In genomic region chr7:57386517-57387340, GRCm38 (mm10) we compare ENCODE assay signal across 9 mouse cellular contexts. TPM values are rescaled to one million over a fixed set of nuclear protein-coding genes. Genes with fewer than 3 reads are reported as not detected.
A peak's percentile ranks its signal among the peaks of the same experiment; 100 is the strongest.
DNase-seq lines count a peak whose midpoint lies in the region; ATAC-seq and TF ChIP-seq lines count a peak whose summit lies in the region.
"Had no signal": no experiment of that assay in that cellular context is flagged by ENCODE, and none has a peak within 500 bp of the region (broad histone marks: within the 10 kb centered on the region; RNA-seq: fewer than 3 reads in every experiment).

Gabrg3 (minus strand) TSS chr7:57387188.

- H3K9ac ChIP-seq in embryonic facial prominence, embryonic 15.5 days = peak within 1 kb of the TSS; percentile 2; the same call in 1 of the 2 replicates
- H3K9ac ChIP-seq in intestine, postnatal 0 days (ENCODE audit: low read depth, low read length) = 0 out of 2 replicates have a peak within 1 kb of the TSS, but pooled peaks have one; percentile 23
- H3K9ac ChIP-seq in liver, embryonic 15.5 days = no peak within 1 kb of the TSS
- peak within 1 kb of the TSS; percentile 25; the same call in 1 of the 2 replicates for H3K9ac ChIP-seq in stomach, embryonic 14.5 days (replicated peaks; ENCODE audit: low read depth, low read length)

- H3K9me3 ChIP-seq in embryonic facial prominence, embryonic 15.5 days (replicated peaks) = no peaks in the 10 kb centered on the region
- no peaks in the 10 kb centered on the region for H3K9me3 ChIP-seq in intestine, postnatal 0 days (ENCODE audit: control insufficient read depth)
- H3K9me3 ChIP-seq in liver, embryonic 15.5 days (replicated peaks) = no peaks in the 10 kb centered on the region
- no peaks in the 10 kb centered on the region for H3K9me3 ChIP-seq in stomach, embryonic 14.5 days (ENCODE audit: control insufficient read depth, low read depth, low read length)

- no peaks in the 10 kb centered on the region for H3K4me1 ChIP-seq in cerebellum, adult 2 months (ENCODE audit: control insufficient read depth, insufficient read depth, low read length)
- H3K4me1 ChIP-seq in embryonic facial prominence, embryonic 15.5 days = peaks cover 11% of the 10 kb centered on the region; the same call in 1 of the 2 replicates
- H3K4me1 ChIP-seq in intestine, postnatal 0 days (replicated peaks; ENCODE audit: control insufficient read depth, insufficient read depth, low read length) = no peaks in the 10 kb centered on the region
- no peaks in the 10 kb centered on the region for H3K4me1 ChIP-seq in liver, embryonic 15.5 days (replicated peaks)
- no peaks in the 10 kb centered on the region for H3K4me1 ChIP-seq in stomach, embryonic 14.5 days (ENCODE audit: control insufficient read depth, insufficient read depth, low read length)

- H3K27ac ChIP-seq in cerebellum, adult 2 months (ENCODE audit: insufficient read depth, low read length) = no peak within 1 kb of the TSS
- no peak within 1 kb of the TSS for H3K27ac ChIP-seq in embryonic facial prominence, embryonic 15.5 days (replicated peaks)
- no peak within 1 kb of the TSS for H3K27ac ChIP-seq in intestine, postnatal 0 days (ENCODE audit: low read depth, low read length)
- no peak within 1 kb of the TSS for H3K27ac ChIP-seq in liver, embryonic 15.5 days (replicated peaks)
- no peak within 1 kb of the TSS for H3K27ac ChIP-seq in stomach, embryonic 14.5 days (ENCODE audit: low read length)

- H3K36me3 ChIP-seq in embryonic facial prominence, embryonic 15.5 days = no peaks in the 10 kb centered on the region
- H3K36me3 ChIP-seq in intestine, postnatal 0 days (ENCODE audit: control insufficient read depth, insufficient read depth) = no peaks in the 10 kb centered on the region
- H3K36me3 ChIP-seq in liver, embryonic 15.5 days (replicated peaks) = no peaks in the 10 kb centered on the region
- no peaks in the 10 kb centered on the region for H3K36me3 ChIP-seq in stomach, embryonic 14.5 days (ENCODE audit: control insufficient read depth, insufficient read depth, low read length)

- DNase-seq in cerebellum, adult 2 months = peak; percentile 11 to 15
- no peak for DNase-seq in cerebellum, adult 9-10 months
- peak; percentile 14 for DNase-seq in ES-CJ7 (ENCODE audit: low read depth, low spot score)
- DNase-seq in urinary bladder, postnatal 25 days (ENCODE audit: low spot score) = no peak

- peak within 1 kb of the TSS; percentile 88 for H3K4me2 ChIP-seq in embryonic facial prominence, embryonic 15.5 days (replicated peaks)
- peak within 1 kb of the TSS; percentile 82 for H3K4me2 ChIP-seq in intestine, postnatal 0 days (replicated peaks; ENCODE audit: low read depth)
- H3K4me2 ChIP-seq in liver, embryonic 15.5 days = peak within 1 kb of the TSS; percentile 37
- H3K4me2 ChIP-seq in stomach, embryonic 14.5 days (replicated peaks; ENCODE audit: low read depth, low read length) = peak within 1 kb of the TSS; percentile 95

- peak within 1 kb of the TSS; percentile 13 for H3K4me3 ChIP-seq in cerebellum, adult 2 months (replicated peaks; ENCODE audit: insufficient read depth, low read depth, low read length)
- peak within 1 kb of the TSS; percentile 49 for H3K4me3 ChIP-seq in embryonic facial prominence, embryonic 15.5 days (replicated peaks)
- H3K4me3 ChIP-seq in intestine, postnatal 0 days (ENCODE audit: low read depth, low read length) = peak within 1 kb of the TSS; percentile 46
- no peak within 1 kb of the TSS for H3K4me3 ChIP-seq in liver, embryonic 15.5 days (replicated peaks)
- H3K4me3 ChIP-seq in stomach, embryonic 14.5 days (ENCODE audit: low read depth, low read length) = peak within 1 kb of the TSS; percentile 45

- no peak for TF ChIP-seq CTCF in cerebellum, adult 2 months (IDR thresholded peaks at IDR 0.05; ENCODE audit: borderline replicate concordance, insufficient read depth, low read depth, low read length)
- peak; percentile 36; the same call in 1 of the 2 replicates for TF ChIP-seq CTCF in intestine, postnatal 0 days (IDR thresholded peaks at IDR 0.05; ENCODE audit: low read depth)

- TF ChIP-seq POLR2A in cerebellum, adult 2 months (IDR thresholded peaks at IDR 0.05; ENCODE audit: borderline replicate concordance, insufficient read depth, low read length) = no peak

- peak; percentile 54; the same call in 1 of the 2 replicates for ATAC-seq in embryonic facial prominence, embryonic 15.5 days (ENCODE audit: insufficient number of reproducible peaks, low FRiP score, low TSS enrichment, low read depth)
- no peak for ATAC-seq in intestine, postnatal 0 days
- ATAC-seq in liver, embryonic 15.5 days (ENCODE audit: insufficient read depth) = no peak
- ATAC-seq in stomach, embryonic 14.5 days (ENCODE audit: insufficient number of reproducible peaks, insufficient read depth, low FRiP score, low read depth) = peak; percentile 59; the same call in 1 of the 2 replicates

- no peaks in the 10 kb centered on the region for H3K27me3 ChIP-seq in cerebellum, adult 2 months (ENCODE audit: control insufficient read depth, insufficient read depth, low read length)
- H3K27me3 ChIP-seq in embryonic facial prominence, embryonic 15.5 days = peaks cover 31% of the 10 kb centered on the region
- H3K27me3 ChIP-seq in intestine, postnatal 0 days (replicated peaks; ENCODE audit: control insufficient read depth, insufficient read depth, low read length) = peaks cover 17% of the 10 kb centered on the region; the same call in 1 of the 2 replicates
- peaks cover 24% of the 10 kb centered on the region for H3K27me3 ChIP-seq in liver, embryonic 15.5 days
- 0 out of 2 replicates have a peak, but pooled peaks cover 13% of the 10 kb centered on the region for H3K27me3 ChIP-seq in stomach, embryonic 14.5 days (ENCODE audit: control insufficient read depth, insufficient read depth, low read length)

- WGBS in cerebellum, adult 2 months = 1% methylated on average over 71 of the region's 71 CpGs
- 2% methylated on average over 70 of the region's 71 CpGs for WGBS in embryonic facial prominence, embryonic 15.5 days
- under 1% methylated on average over 61 of the region's 71 CpGs for whole genome bisulfite sequencing in intestine, postnatal 0 days
- 2% methylated on average over 60 of the region's 71 CpGs for WGBS in liver, embryonic 15.5 days (ENCODE audit: insufficient replicate concordance)
- under 1% methylated on average over 62 of the region's 71 CpGs for WGBS in stomach, embryonic 14.5 days

RNA-seq across cellular contexts. Expression of gene Gabrg3, which starts in this region (rescaled TPM):
- polyA plus RNA-seq in cerebellum, adult 2 months (2012; rRNA removed) = 2.1 and 2.7 TPM in 2 replicates
- polyA plus RNA-seq in embryonic facial prominence, embryonic 15.5 days (2015; fragmentation: Nextera tagmentation; extraction: Ambion mirVana) = 0.83 and 1.2 TPM in 2 replicates
- polyA plus RNA-seq in intestine, postnatal 0 days (2015; fragmentation: Nextera tagmentation; extraction: Ambion mirVana) = 0.87 and 1.2 TPM in 2 replicates
- 0.12 TPM in 1 of 2 replicates, not detected in the other for polyA plus RNA-seq in liver, embryonic 15.5 days (2015; fragmentation: Nextera tagmentation; extraction: Ambion mirVana)
- polyA plus RNA-seq in stomach, embryonic 14.5 days (2014; fragmentation: Nextera tagmentation; extraction: Ambion mirVana) = 2.6 TPM in 2 replicates
- polyA plus RNA-seq: C2C12 had no signal

Comparison
In these comparisons a context has a peak if more than half of its experiments do, and no peak if none do; other contexts are left out.
1. DNase-seq: peak in cerebellum, adult 2 months (2 of 2) and ES-CJ7 (single experiment); none in cerebellum, adult 9-10 months (single experiment) and urinary bladder, postnatal 25 days (single experiment).
2. ATAC-seq: peak in embryonic facial prominence, embryonic 15.5 days (single experiment) and stomach, embryonic 14.5 days (single experiment); none in intestine, postnatal 0 days (single experiment) and liver, embryonic 15.5 days (single experiment).
3. H3K4me2 ChIP-seq: peak in every context shown above with its lines; median percentile 95 in stomach, embryonic 14.5 days; 88 in embryonic facial prominence, embryonic 15.5 days; 82 in intestine, postnatal 0 days; 37 in liver, embryonic 15.5 days.